Mouse (Mus musculus) large intestine, adult 2 months (tissue): ENCODE data around the gene Ackr2. TPM values are rescaled to one million over a fixed set of nuclear protein-coding genes. Genes with fewer than 3 reads are reported as not detected.

Source experiments
- DNase-seq: peaks from one replicate; pipeline ENCODE4 v3.0.0-alpha.2; 2012; ENCODE audit warnings: low read depth, low spot score
- WGBS: fragments of 180-500 bp; shearing (Covaris S2); methylation state at CpG from one replicate; pipeline ENCODE4 v1.1.7; 2018; 5-methylcytosine and 5-hydroxymethylcytosine counted together
- polyA plus RNA-seq: library from polyadenylated mRNA; depleted of rRNA; stranded (reverse); fragments of >200 nt; gene quantifications from 2 replicates; pipeline ENCODE4 v1.2.3, GENCODE M21; 2012; rRNA removed

Ackr2 gene
- polyA plus RNA-seq, result 1.5 TPM in 2 replicates

DNA sequence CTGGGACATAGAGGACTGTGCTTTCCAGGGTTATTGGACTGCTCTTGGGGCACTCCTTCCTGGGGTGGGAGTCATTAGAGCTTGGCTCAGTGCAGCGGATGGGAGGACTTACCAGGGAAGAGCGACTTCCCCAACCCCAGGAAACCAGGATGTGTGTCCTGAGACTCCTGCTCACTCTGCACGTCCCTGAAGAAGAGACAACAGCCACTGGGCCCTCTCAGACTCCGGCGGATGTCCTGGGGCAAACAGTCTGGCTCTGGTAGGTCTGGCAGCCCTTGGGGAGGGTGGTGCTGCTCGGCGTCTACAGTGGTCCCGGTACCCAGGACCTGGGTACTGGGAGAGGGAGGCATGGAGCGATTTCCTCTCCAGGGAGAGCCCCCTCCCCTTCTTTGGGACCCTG lies at the start of gene Ackr2:
Gene Ackr2 (plus strand): TSS at position 111 of the 400 bp plus-strand sequence.
- DNase-seq, result no peak
- WGBS, result 82% methylated on average over 9 of the region's 9 CpGs

DNA sequence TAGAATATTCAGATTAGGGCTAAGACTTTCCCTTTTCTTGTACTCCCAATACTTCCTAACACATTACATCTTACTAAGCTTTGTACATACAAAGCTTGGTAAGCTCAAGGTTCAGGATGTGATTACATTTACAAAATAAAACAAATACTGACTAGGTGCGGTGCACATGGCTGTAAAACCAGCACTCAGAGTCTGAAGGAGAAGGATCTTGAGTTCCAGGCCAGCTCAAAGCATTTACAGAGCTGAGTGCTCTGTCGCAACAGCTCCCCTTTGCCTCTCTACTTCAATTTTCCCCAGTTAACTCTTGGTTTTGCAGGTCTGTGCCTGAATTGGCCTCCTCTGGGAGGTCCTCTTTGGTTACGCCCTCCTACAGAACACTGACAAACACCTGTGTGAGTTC lies 43.9 kb upstream of the Ackr2 start:
- 32% methylated on average over 3 of the region's 3 CpGs for WGBS
- no peak for DNase-seq

DNA sequence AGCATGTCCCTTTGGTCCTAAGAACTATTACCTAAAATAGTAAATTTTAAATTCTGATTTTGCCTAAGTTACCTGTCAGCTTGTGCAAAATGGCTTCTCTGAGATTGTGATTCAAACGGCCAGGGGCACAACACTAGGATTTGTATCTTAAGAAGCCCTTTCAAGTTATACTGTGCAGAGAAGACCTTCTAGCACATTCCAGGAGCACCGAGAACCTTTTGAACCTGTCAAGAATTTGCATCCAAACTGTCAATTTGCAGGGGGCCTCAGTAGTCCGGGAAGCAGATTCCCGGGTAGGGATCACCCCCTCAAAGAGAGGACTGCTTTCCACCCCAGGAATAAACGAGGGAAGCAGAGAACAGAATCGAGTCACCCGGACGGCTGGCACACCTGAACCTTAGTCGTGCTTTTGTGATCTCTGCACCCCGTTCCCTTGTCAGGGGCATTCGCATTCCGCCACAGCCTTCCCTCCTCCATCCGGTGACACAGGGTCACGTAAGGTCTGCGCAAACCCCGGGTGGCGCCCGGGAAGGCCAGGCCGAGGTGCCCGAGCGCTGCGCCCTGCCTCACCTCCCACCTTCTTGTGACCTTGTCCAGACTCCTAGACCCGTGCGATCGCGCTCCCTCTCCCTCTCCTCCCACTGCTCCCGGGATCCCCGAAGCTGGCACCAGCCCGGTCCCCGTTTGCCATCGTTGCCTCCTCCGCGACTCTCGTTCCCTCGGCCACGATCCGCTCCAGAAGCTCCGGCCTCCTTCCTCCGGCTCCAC lies 41.3 kb upstream of the Ackr2 start:
- DNase-seq, result no peak
- WGBS, result 1% methylated on average over 39 of the region's 39 CpGs

DNA sequence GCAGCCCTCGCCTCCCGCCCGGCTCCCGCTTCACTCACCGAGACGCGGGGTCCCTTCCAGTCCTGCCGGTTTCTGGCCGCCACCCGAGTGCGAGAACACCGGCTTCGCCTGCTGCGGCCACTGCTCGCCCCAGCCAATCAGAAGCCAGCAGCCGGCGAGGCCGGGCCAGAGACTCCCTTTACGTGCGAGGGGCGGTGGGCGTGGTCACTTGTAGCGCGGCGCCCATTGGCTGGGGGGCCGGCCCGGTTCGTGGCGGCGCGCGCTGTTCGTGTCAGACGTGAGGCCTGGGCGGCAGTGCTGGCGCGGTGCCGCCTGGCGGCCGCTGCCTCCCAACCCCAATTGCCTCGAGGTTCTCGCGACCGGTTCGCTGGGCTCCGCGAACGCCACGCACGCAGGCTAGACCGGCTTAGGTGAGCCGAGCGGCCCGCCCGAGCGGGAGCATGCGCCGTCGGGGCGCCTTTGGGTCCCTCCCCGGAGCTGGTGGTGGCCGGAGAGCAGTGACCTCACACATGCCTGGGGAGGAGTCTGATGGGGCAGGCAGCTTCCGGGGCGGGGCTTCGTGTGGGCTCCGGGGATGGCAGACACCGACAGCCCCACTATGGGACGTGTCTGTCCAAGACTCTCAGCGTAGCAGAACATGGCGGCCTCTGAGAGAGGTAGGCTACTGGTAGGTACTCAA lies 40.5 kb upstream of the Ackr2 start:
- WGBS, result under 1% methylated on average over 70 of the region's 70 CpGs
- DNase-seq, result peak; percentile 83

DNA sequence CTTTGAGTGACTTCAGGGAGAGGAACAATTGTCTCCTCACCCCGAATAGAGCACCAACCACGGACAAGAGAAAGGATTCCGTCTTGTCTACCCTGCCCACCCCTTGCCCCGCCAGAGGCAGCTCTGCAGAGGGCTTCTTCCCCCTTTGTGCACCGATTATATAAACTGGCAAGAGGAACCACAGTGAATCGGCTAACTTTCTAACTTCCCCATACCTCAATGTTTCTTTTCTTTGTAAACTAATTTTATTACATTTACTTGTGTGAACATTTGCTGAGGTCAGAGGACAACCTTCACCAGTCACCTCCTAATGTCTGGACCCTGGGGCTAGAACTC lies 40.0 kb upstream of the Ackr2 start, which contains the start of gene Higd1a:
Gene Higd1a (minus strand): TSS at position 210 of the 336 bp plus-strand sequence.
- DNase-seq, result no peak
- WGBS, result 2% methylated on average over 6 of the region's 6 CpGs

DNA sequence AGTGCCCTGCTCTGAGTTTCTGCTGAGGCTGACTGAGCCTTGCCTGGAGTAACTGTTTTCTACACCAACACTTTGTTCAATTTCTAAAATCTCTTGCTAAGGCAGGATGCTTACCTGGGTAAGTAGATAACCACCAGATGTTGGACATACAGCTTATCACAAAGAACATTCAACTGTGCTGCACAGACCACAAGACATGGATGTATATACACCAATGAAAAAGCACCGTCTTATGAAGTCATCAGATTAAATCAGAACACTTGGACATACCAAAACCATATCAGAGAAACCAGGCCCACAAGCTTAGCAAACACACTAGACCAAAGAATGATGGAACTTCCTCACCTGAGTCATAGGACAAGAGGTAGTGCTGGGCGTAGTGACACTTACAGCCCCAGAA lies 38.8 kb upstream of the Ackr2 start:
- no peak for DNase-seq
- WGBS, result 91% methylated on average over 2 of the region's 2 CpGs

DNA sequence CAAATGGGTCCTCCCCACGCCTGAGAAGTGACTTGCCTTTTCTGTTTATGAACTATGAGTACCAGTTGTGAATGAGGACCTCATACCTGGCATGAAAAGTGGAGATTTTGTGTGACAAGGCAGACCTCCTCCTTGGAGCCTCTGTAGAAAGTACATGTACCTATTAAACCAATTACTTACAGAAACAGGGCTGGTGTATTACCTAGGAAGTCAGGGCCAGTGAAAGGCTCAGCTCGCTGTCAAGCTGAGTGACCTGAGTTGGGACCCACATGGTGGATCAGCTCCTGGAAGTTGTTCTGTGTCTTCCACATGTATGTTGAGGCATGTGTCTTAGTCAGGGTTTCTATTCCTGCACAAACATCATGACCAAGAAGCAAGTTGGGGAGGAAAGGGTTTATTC lies 37.2 kb upstream of the Ackr2 start:
- 96% methylated on average over 2 of the region's 2 CpGs for WGBS

DNA sequence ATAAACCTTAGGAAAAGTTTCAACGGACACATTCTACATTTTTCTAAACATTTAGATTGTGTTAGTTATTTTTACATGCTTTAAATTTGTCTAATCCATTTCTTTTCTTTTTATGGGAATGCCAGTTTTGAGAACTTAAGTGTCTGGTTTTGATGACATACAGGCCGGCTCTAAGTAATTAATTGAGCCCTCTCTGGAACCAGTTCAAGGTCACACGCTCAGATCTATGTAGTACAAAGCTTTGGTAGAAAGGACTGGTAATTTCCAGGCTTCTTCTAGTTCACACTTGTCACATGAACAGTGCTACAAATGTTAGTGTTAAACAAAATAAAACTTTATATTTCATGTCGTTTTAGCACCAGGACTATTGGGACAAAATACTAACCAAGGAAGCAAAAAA lies 33.3 kb upstream of the Ackr2 start:
- WGBS, result 65% methylated on average over 4 of the region's 4 CpGs
- DNase-seq, result no peak

More for the DNA sequence above, 37.2 kb upstream of the Ackr2 start:
- DNase-seq, result no peak

DNA sequence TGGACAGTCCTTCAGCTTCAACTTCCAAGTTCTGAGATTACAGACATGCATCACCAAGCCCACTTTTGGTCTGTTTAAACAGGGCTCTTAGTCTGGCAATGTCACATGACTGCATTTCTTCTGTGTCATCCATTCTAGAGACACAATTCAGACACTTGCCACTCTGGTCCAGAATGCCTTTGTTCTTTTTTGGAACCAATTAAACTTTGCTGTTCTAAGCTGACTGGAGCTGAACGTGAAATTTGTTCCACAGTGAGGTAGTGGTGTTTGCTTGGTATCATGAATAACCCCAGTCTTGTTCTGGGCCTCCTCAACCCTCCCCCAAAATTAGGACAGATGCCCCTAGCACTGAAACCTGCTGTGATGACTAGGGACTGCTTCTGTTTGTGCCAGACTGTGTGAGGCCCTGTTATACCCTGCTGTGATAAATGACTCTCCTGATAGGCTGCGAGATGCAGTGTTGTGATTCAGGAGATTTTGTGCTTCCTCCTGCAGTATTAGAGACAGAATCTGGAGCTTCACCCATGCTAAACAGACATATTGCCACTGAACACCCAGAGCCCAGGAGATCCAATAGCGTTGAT lies 32.6 kb upstream of the Ackr2 start:
- no peak for DNase-seq
- 56% methylated on average over 3 of the region's 3 CpGs for WGBS

DNA sequence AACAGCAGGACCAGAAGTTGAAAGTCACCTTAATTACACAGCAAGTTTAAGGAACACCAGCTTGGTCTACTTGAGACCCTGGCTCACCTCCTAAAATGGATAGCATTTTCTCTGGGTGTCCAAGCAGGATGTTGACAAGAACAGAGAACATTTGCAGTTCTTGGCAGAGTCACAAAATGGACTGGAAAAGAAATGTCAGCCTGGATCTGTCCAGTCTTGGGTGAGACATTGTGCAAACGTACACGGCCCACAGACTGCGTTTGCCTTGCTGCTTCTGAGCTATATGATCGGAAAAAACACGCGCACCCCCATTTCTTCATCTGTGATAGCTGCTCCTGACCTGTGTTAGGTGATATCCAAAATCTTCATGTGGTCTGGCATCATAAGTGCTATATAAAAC lies 30.5 kb upstream of the Ackr2 start:
- DNase-seq, result no peak
- 60% methylated on average over 6 of the region's 6 CpGs for WGBS

DNA sequence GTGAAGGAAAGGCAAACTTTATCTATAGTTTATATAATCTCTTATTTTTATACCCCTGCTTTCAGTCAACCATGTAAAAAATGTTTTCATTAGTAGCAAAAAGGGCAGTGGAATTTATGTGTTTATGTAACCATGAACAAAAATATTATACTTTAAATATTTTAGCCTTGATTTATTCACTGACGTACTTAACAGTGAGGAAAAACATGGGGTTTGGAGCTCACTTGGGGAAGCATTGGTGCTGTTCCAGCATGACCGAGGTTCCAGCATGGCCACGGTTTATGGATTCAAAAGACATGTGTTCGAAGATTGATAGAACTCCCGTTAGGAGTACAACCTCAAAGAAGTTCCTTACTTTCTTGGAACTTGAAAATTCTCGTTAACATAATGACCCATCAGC lies 29.9 kb upstream of the Ackr2 start:
- WGBS, result 70% methylated on average over 6 of the region's 6 CpGs

DNA sequence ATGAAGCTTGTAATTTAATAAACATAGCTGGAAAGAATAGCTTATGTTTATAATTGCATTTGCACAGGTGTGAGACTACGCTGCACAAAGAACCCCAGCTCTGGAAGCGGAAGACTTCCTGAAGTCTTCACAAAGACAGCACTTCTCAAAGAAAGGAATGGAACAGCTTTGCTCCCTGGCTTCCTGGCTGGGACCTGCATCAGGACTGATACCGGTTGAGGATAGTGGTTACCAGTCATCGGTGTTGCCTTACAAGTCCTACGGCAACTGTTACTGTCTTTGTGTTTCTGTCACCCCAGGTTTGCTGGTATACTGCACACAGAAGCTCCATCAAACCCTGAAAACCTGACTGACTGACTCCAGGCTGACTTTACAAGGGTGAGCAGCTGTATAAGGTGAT lies 28.7 kb upstream of the Ackr2 start:
- DNase-seq, result no peak
- 47% methylated on average over 5 of the region's 5 CpGs for WGBS

More for the DNA sequence above, 29.9 kb upstream of the Ackr2 start:
- DNase-seq, result no peak

DNA sequence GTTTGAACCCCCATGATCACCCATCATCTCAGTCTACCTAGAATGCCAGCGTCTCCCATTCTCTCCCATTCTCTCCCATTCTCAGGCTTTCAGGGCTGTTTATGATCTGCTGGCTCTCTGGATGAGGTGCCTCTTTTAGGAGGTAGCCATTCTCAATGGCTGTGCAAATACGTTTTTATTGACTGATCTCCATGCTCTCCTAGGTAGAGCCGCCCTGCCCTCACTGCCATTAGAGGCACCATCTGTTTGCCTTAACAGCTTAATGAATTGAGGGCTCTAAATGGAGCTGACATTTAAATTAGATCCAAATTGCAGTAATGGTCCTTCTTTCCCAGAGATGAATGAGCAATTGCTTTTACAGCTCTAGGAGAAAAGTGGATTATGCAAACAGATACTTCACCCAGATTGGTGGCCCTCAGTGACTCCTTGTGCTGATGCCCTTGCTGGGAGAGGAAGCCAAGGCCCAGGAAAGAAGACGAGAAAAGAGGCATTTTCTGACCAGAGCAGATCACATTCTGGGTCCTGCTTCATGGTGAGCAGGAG lies 28.1 kb upstream of the Ackr2 start:
- WGBS, result 27% methylated on average over 4 of the region's 4 CpGs
- DNase-seq, result no peak

DNA sequence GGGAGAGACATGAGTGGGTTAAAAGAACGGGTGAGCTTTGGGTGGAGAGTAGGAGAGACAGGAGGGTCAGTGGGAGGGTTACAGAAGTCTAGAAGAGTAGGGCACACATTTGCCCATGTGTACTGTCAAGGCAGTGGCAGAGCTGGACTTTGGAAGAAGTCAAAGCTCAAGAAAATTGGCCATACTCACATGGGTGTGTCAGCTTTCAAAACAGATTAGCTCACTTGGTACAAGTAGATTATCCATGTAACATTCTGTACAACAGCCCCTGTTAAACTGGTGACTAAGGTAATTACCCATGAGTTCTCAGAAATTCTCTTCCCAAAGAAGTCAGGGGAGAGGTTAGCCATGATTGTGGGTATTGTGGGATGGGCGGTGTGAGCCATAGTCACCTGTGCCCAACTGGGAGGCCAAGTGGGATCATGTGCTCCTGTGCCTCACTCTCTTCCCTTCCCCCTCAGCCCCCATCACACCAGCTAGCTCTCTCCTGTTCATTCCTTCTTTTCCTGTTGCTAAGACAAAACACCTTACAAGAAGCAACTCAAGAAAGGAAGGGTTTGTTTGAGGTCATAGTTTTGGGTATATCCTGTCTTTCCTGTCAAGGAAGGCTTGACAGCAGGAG lies 26.0 kb upstream of the Ackr2 start:
- WGBS, result 41% methylated on average over 2 of the region's 2 CpGs
- peak; percentile 72 for DNase-seq

DNA sequence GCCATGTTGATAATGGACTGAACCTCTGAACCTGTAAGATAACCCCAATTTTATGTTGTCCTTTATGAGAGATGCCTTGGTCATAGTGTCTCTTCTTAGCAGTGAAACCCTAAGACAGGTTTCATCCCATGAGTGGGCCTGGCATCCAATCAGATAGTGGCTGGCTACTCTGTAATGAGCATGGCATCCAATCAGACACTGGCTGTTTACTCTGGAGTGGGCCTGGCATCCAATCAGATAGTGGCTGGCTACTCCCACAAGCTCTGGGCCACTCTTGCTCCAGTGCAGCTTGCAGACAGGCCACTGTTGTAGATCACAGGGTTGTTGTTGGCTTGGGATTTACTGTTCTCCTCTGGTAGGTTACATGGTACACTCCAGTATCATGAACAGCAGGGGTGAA lies 24.6 kb upstream of the Ackr2 start:
- DNase-seq, result no peak

DNA sequence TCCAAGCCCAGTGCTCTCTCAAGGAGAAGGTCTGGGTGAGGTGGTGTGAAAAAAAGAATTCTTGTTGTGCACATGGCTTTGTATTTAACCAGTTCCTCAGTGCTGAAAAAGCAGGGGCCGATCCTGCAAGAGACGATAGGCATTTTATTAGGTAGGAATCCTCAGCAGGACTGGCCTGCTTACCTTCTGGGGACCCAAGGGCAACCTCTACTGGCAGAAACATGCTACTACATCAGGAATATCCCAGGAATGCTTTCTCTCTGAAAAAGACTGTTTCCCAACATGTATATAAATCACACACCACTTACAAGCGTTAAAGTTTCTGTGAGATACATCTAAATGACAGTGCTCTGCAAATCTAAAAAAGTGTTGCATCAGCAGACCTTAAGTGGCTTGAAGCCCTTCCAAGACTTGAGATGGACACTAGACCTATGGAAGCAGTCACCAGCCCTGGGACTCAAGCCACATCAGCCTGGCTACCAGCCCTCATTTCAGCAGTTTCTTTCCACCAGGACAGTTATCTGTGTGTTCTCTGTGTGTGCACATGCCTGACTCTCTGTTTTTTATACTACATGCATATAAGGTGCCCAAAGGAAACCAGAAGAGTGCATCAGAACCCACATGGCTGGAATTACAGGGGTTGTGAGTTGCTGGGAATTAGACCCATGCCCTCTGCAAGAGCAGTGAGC lies 21.0 kb upstream of the Ackr2 start:
- DNase-seq, result no peak
- 8% methylated on average over 3 of the region's 3 CpGs for WGBS

DNA sequence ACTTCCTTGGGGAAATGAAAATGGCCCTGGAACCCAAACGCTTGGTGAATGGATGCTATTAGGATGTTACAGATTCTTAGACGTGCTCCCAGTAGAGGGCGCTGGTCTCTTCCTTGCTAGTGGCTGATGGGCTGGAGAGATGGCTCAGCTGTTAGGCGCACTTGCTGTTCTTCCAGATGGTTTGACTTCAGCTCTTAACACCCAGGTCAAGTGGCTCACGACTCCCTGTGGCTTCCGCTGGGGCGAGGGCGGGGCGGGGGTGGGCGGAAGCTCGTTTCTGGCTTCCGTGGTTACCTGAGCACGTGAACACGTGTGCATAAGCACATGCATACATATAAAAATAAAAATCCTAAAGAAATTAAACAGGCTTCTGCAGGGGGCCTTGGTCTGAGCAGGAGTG lies 17.3 kb upstream of the Ackr2 start:
- 16% methylated on average over 14 of the region's 14 CpGs for WGBS
- DNase-seq, result no peak

DNA sequence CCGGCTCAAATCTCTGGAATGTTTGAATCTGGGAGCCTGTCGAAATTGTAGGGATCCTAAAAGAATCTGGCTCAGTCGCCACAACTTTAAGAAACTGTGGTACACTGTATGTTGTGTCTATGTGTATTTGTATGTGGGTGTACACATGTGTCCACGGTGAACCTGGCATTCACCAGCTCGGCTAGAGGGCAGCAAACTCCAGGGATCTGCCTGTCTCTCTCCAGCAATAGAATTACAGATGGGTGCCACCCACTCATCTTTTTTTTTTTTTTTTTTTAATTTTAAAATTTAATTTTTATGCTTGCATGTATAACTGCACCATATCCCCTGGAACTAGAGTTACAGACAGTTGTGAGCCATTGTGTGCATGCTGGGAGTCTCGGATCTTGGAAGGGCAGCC lies 16.9 kb upstream of the Ackr2 start:
- WGBS, result 70% methylated on average over 6 of the region's 6 CpGs
- no peak for DNase-seq

DNA sequence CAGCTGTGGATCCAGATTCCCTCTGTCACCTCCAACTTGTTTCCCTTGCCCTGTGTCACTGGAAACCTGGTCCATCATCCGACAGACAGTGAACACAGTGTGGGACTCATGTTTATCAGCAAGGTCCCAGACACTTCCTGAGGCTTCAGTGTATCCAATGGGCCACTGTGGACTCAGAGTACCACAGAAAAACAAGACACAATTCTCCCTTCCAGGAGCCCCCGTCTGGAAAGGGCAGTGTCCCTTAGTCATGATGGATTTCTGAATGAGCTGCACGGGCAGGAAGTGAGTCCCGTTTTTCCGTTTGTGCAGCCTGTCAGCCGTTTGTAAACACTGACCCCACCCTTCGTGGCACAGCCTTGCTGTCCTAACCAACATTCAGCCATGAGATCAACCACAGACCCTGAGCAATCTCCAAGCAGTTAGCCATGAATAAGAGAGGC lies 16.1 kb upstream of the Ackr2 start:
- WGBS, result 14% methylated on average over 7 of the region's 7 CpGs
- no peak for DNase-seq
